Mouse (Mus musculus): Measurements from ENCODE around the gene Gdpd1. TPM values are rescaled to one million over a fixed set of nuclear protein-coding genes. Genes with fewer than 3 reads are reported as not detected.
A peak's percentile ranks its signal among the peaks of the same experiment; 100 is the strongest.
"Not testable (repeated sequence)": the region's sequence is repeated elsewhere in the genome, so short reads cannot be mapped to it uniquely, and the experiment has no call there.

Gene Gdpd1
- 10 to 100 TPM; 49.0 to 49.9 TPM for total RNA-seq (2021)
- long read RNA-seq, experiment 1, transcript Gdpd1-201 (10 exons, 2,336 nt) = major isoform, 108 of 118 reads
- long read RNA-seq, experiment 1, partial matches to known transcripts = 8 of 118 reads
- long read RNA-seq, experiment 1, other reads (novel, unspliced or antisense) = 2 of 118 reads
- long read RNA-seq, experiment 2, transcript Gdpd1-201 (10 exons, 2,336 nt) = major isoform, 73 of 77 reads
- long read RNA-seq, experiment 2, partial matches to known transcripts = 1 of 77 reads
- long read RNA-seq, experiment 2, other reads (novel, unspliced or antisense) = 3 of 77 reads

DNA sequence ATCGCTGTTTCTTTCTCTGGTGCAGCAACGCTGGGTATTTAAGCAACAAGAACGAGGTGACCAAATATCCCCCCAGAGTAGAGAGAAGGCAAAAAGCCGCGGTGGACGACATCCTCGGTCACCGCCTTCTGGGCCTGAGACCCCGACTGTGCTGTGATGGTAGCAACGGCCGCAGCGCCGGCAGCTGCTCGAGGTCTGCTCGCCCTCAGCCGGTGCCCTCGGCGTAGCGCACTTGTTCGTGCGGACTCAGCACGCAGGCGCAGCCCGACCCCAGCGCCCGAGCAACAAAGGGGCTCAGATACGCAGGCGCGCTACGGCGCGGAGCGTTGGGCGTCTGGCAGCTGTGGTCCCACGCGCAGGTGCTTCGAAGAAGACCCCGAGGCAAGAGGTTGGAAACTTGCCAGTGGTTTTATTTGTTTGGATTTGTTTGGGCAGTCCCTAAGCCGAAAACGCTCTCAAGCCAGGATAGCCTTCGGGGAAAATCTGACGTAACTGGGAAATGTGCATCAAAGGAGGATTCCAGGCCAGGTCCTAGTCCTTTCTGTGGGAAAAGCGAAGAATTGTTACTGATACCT lies at the start of gene Gdpd1:
Gene Gdpd1, minus strand, starts transcription at position 197 of the 575 bp plus-strand sequence.
- DNase-seq (ENCODE audit: low spot score in 2 of 2) = peak; percentile 87 to 90
- intact Hi-C loops (cut with DNase I) = no loop called here

- intact Hi-C loops (cut with DNase I) = no loop called here
- DNase-seq (ENCODE audit: low spot score in 2 of 2) = no peak
Measured at GRCm38 (mm10) chr11:87121864-87122263, 48.0 kb upstream of the Gdpd1 start.

GRCm38 (mm10) chr11:87110172-87110909 lies 36.5 kb upstream of the Gdpd1 start:
- intact Hi-C loops (cut with DNase I) = no loop called here
- DNase-seq (ENCODE audit: low spot score in 2 of 2) = no peak

- peak in 1 of 2 experiments; percentile 19 for DNase-seq (ENCODE audit: low spot score in 2 of 2)
- intact Hi-C loops (cut with DNase I) = no loop called here
Measured at GRCm38 (mm10) chr11:87109519-87110171, 35.8 kb upstream of the Gdpd1 start.

- DNase-seq (ENCODE audit: low spot score in 2 of 2) = peak; percentile 98 to 99
- intact Hi-C loops (cut with DNase I) = no loop called here
Measured at GRCm38 (mm10) chr11:87108755-87109518, 35.1 kb upstream of the Gdpd1 start, which contains the start of gene Ska2. Gene Ska2, plus strand, starts transcription at chr11:87109234.

DNA sequence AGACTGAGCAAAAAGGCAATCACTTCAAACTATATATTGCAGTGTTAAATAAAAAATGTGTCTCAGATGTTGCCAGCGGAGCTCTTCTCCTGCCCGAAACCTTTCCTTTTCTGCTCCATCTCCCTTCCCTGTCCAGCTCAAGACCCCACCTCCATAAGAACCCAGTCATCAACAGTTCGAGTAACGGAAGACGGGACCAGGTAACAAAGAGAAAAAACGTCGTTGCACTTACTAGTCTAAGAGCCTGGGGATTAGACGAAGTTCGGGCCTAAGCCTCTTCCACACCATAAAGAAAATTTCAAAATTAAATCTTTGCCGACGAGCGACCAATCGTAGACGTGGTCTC lies 34.5 kb upstream of the Gdpd1 start, which contains the start of gene Prr11:
Gene Prr11, minus strand, starts transcription at position 300 of the 346 bp plus-strand sequence.
- intact Hi-C loops (cut with DNase I) = no loop called here
- no peak for DNase-seq (ENCODE audit: low spot score in 2 of 2)

- intact Hi-C loops (cut with DNase I) = no loop called here
- DNase-seq (ENCODE audit: low spot score in 2 of 2) = no peak
Measured at GRCm38 (mm10) chr11:87087142-87087541, 13.3 kb upstream of the Gdpd1 start.

GRCm38 (mm10) chr11:87086290-87086984 lies 12.6 kb upstream of the Gdpd1 start, which contains the start of gene Smg8:
Gene Smg8, minus strand, starts transcription at chr11:87086774.
- peak; percentile 77 to 82 for DNase-seq (ENCODE audit: low spot score in 2 of 2)
- intact Hi-C loops (cut with DNase I) = no loop called here

- DNase-seq (ENCODE audit: low spot score in 2 of 2) = no peak
Measured at GRCm38 (mm10) chr11:87085461-87085860, 11.6 kb upstream of the Gdpd1 start.

GRCm38 (mm10) chr11:87083712-87084111 lies 9.8 kb upstream of the Gdpd1 start:
- no peak for DNase-seq (ENCODE audit: low spot score in 2 of 2)
- intact Hi-C loops (cut with DNase I) = no loop called here

More at GRCm38 (mm10) chr11:87085461-87085860, 11.6 kb upstream of the Gdpd1 start:
- intact Hi-C loops (cut with DNase I) = no loop called here

- DNase-seq (ENCODE audit: low spot score in 2 of 2) = peak; percentile 75 to 86
- intact Hi-C loops (cut with DNase I) = no loop called here
Measured at GRCm38 (mm10) chr11:87073343-87073865, 458 bp downstream of the Gdpd1 start.

DNA sequence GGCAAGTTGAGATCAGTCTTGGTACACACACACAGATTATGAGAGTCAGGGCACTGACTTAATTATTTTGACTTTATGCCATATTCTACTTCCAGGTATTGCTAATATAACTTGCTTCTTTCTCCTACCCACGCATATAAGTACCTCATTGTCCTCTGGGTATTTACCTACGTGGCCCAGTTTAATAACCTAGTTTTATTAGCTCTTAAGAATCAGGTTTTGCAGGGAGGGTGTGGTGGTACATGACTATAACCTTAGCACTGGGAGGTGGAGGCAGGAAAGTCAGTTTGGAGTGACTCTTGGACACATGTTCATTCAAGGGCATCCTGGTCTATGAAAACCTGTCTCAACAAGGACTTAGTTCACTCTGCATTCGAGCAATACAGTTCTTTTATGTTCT lies 11.8 kb downstream of the Gdpd1 start:
- intact Hi-C loops (cut with DNase I) = no loop called here

GRCm38 (mm10) chr11:87060410-87060809 lies 13.5 kb downstream of the Gdpd1 start:
- DNase-seq (ENCODE audit: low spot score in 2 of 2) = no peak
- intact Hi-C loops (cut with DNase I) = no loop called here

More for the DNA sequence above, 11.8 kb downstream of the Gdpd1 start:
- no peak for DNase-seq (ENCODE audit: low spot score in 2 of 2)

DNA sequence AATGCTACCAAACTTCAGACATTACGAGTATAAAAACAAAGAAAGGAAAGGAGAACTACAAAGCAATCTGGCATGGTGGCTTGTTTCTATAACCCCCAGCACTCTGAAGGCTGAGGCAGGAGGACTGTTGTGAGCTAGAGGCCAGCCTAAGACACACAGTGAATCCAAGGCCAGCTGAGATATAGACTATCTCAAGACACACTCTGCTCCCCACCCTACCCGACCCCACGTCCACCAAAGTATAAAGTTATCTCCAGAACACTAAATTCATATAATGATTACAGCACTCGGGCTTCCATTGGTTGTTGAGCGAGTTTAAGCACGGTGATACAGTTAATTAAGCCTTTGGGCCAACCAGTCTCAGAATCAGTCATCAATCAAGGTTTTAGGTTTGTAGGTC lies 17.6 kb downstream of the Gdpd1 start:
- intact Hi-C loops (cut with DNase I) = no loop called here
- DNase-seq (ENCODE audit: low spot score in 2 of 2) = no peak

DNA sequence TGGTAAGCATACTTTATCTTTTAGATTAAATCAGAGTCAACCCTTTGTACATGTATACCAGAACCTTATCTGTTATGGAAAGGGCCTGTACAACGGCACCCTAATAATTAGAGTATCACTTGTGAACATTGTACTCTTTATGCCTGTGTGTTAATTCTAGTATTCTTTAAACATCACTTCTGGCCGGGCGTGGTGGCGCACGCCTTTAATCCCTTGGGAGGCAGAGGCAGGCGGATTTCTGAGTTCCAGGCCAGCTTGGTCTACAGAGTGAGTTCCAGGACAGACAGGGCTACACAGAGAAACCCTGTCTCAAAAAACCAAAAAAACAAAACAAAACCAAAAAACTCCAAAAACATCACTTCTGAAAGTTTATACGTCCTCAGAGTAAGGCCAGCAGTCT lies 25.0 kb downstream of the Gdpd1 start:
- DNase-seq (ENCODE audit: low spot score in 2 of 2); intact Hi-C loops (cut with DNase I): not testable (repeated sequence)

GRCm38 (mm10) chr11:87046968-87047367 lies 26.9 kb downstream of the Gdpd1 start:
- no peak for DNase-seq (ENCODE audit: low spot score in 2 of 2)
- intact Hi-C loops (cut with DNase I) = no loop called here

DNA sequence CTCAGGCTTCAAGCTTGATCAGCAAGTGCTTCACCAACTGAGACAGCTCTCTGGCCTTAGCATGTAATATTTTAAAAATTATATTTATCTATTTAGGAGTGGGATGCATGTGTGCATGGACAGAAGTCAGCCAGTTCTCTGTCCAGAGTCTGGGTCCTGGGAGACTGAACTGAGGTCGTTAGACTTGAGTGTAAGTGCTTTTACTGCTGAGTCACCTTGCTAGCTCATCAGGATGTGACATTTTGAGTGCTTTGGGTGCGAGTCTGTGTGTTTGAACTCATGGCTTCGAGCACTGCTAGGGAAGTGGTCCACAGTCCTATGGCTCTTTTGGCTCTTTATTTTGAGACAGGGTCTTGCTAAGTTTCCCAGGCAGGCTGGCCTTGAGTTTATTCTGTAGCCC lies 30.8 kb downstream of the Gdpd1 start:
- intact Hi-C loops (cut with DNase I) = no loop called here
- no peak for DNase-seq (ENCODE audit: low spot score in 2 of 2)

- no peak for DNase-seq (ENCODE audit: low spot score in 2 of 2)
- intact Hi-C loops (cut with DNase I) = no loop called here
Measured at GRCm38 (mm10) chr11:87039307-87039963, 34.4 kb downstream of the Gdpd1 start.
